Mouse (Mus musculus) cerebellum, adult 11-12 months (tissue): ENCODE results near the gene Ush2a.

Experiments
- DNase-seq: peaks from one replicate; pipeline ENCODE4 v3.0.0; 2022

The Ush2a gene

DNA sequence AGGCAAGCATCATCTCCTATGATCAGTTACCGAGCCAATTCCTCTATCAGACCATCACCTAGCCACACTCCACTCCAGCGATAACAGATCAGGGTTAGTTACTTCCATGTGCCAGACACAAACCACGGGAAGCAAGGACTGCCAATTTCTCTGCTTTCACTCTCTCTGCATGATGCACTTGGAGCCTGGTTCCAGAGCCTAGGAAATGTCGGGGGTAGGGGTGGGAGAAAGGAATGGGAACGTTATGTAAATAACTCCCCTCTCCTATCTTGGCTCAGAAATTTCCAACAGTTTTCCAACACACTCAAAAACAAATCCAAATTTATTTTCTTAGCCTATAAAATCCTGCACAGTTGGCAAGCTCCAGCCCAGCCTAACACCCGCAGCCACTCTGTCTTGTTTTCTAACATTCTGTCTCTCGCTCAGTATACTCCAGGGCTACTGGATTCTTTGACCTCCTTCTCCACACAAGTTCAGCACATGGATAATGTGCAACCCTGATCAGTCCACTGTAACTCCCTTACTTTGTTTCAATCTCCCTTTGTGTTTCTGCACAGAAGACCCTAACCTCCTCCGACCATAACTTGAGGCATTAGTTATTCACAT lies 515.8 kb downstream of the Ush2a start:
- no peak for DNase-seq

GRCm38 (mm10) chr1:188785056-188785455 lies 523.2 kb downstream of the Ush2a start:
- no peak for DNase-seq

DNA sequence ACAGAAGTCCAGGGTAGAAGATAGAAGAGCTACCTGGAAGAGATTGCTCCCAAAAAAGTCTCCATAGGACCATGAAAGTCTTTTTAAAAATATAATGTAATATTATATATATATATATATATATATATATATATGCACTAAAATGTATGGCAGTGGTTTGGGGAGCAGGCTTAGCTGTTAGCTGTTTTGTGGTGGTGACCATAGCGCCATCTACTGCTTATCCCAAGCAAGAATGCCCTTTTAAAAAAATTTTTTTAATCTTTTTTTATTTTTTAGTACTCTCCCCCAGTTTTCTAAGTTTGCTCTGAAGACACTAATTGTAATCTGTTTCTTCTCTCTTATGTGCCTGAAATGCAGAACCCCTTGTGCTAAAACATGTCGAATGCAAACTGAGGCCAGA lies 543.2 kb downstream of the Ush2a start:
- no peak for DNase-seq

DNA sequence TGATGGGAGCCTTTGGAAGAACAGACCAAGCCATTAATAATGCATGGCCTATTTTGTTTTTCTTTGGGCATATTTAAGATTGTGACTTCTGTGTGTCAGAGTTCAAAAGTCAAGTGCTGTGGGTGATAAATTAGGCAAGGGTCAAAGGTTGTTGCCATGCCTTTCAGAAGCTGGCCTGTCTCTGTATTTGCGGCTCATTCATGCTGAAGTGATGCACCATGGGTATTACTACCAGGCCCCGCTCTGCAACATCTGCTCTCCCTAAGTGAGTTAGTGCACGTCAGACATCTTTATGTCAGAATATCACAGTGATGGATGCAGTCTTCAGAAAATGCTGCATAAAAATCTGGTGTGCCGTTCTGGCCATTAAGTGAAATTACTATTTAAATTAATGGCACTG lies 544.0 kb downstream of the Ush2a start:
- DNase-seq, result no peak

GRCm38 (mm10) chr1:188810631-188811030 lies 548.8 kb downstream of the Ush2a start:
- DNase-seq, result no peak

GRCm38 (mm10) chr1:188815072-188815471 lies 553.2 kb downstream of the Ush2a start:
- DNase-seq, result no peak

DNA sequence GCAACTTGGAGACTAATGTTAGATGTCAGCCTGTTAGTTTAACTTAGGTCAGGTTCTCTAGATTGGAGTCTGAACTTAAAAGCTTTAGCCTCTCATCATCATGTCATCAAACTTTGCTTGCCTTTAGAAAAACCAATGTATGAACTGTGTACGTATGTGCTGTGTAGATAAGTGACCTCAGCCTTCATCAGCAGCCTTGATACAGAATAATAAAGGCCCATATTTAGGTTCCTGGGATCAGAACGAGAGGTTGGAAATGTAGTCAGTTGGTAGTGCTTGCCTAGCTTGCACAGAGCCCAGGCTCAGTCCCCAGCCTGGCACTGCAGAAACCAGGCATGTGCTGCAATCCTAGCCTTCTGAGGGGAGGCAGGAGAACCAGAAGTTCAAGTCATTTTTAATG lies 562.4 kb downstream of the Ush2a start:
- DNase-seq, result no peak

GRCm38 (mm10) chr1:188824878-188825532 lies 563.2 kb downstream of the Ush2a start:
- DNase-seq, result no peak

DNA sequence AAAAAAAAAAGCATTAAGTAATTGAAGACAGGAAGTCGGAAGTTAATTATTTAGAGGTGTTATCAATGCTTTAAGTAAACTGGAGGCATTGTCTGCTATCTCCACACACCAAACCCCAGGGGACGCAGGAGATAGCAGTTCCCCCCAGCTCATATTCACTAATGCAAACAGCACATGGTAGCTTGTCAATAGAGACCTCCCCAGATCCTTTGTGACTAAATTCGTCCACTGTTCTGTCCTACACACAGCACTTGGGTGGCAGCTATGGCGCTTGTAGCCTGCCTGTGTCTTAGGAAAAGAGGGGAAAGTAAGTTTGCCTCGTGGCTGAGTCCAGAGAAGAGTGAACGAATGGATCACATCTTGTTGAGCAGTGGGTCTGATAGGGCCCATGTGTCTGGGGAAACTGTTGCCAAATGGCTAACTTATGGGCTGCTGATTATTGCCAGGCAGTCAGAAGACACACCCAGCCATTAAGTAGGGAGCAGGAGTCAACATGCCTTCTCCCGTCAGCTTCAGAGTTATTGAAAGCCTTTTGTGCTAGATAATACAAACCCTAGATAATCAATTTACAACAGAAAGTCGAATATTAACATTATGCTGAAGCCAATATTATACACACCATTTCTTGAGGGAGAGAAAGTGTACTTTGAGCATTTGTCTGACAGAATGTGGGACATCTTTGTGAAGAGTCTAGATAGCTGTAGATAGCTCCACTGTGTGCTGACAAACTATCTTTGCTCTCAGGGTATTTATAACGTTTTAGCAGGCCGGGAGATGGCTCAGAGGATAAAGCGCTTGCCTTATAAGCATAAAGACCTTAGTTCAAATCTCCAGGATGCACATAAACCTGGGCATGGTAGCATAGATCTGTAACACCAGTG lies 568.9 kb downstream of the Ush2a start:
- no peak for DNase-seq

- DNase-seq, result no peak
Measured at GRCm38 (mm10) chr1:188833906-188834305, 572.1 kb downstream of the Ush2a start.

DNA sequence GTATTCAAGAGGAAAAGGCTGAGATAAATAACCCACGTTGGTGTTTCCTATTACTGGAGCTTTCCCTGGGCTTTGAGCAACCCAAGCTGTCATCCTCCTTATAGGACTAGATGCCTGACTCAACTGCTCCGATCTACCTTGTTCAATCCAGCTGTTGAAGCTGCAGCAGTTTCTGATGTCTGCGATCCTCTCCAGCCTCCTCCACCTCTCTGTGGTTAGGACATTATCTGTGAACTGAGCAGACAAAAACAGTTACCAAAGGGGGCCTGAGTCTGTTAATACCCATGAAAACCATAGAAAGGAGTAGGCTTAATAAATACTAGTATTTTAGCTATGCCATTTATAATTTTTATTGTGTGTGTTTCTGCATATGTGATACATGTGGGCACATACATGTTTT lies 572.9 kb downstream of the Ush2a start:
- no peak for DNase-seq

- DNase-seq, result no peak
Measured at GRCm38 (mm10) chr1:188837613-188838295, 575.9 kb downstream of the Ush2a start.

GRCm38 (mm10) chr1:188847242-188847641 lies 585.4 kb downstream of the Ush2a start:
- DNase-seq, result no peak

DNA sequence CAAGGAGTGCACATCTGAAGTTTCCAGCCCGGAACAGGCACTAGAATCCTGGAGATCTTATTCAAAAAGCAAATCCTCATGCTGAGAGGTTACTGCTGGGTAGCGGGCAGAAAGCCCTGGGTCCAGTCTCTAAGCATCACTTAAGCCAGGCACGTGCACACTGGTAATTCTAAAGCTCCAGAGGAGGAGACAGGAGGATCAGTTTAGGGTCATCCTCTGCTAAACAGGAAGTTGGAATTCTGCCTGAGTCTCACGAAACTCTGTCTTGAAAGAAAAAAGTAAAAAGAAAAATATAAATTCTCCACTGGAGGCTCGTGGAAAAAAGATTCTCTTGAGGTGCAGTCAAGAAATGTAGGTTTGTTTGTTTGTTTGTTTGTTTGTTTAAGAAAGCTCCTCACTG lies 591.0 kb downstream of the Ush2a start:
- DNase-seq, result no peak

DNA sequence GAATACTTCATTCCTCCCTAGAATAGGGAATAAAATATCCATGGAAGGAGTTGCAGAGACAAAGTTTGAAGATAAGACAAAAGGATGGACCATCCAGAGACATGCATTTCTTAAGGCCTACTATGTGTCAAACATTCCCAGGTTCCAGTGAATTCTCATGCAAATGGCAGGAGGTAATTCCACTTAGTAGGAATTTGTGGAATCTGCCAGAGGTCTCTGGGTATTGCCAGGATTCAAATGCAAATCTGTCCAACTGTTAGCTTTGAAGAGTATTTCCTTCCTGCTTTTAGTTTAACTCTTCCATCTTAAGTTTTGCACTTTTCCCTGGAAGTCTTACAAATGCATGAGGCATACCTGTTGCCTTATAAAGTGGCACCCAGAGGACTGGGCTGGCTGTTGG lies 592.4 kb downstream of the Ush2a start:
- DNase-seq, result no peak

GRCm38 (mm10) chr1:188855034-188855433 lies 593.2 kb downstream of the Ush2a start:
- DNase-seq, result no peak

- no peak for DNase-seq
Measured at GRCm38 (mm10) chr1:188859718-188860117, 597.9 kb downstream of the Ush2a start.

DNA sequence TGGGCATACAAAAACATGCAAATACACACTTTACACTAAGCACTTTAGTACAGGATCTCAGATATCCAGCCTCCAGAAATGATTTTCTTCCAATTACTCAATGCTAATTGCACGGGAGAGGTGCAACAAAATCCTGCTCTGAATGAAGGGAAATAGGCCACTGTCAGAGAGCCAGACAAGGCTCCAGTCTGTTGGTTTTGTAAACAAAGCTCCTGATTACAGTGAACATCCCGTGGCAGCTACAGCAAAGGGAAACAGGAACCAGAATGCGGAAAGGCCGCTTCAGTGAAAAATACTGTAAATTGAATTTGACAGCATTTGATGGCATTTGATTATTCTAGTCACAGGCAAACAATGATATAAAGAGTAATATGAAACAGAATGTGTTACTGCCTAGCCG lies 604.1 kb downstream of the Ush2a start:
- no peak for DNase-seq

- no peak for DNase-seq
Measured at GRCm38 (mm10) chr1:188866515-188866914, 604.7 kb downstream of the Ush2a start.

- no peak for DNase-seq
Measured at GRCm38 (mm10) chr1:188878531-188879055, 616.8 kb downstream of the Ush2a start.

GRCm38 (mm10) chr1:188896906-188897551 lies 635.2 kb downstream of the Ush2a start:
- no peak for DNase-seq

DNA sequence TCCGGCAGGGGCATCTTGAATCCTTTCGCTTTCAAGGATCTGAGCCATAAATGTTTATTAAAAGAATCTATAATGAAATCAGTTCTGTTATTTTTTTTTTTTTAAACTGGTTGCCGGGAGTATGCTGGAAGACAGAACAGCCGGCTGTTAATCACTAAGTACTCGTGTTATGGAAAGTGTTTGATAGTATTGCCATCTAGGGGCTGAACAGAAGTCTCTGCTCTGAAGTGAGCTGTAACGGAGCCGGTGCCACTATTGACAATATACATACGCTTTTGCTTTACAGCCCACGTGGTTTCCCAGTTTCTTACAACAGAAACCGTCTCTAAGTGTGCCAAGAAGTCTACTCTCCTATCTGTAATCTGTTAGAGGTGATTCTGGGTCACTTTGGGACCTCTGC lies 642.3 kb downstream of the Ush2a start:
- DNase-seq, result no peak

GRCm38 (mm10) chr1:188906175-188906574 lies 644.4 kb downstream of the Ush2a start:
- DNase-seq, result no peak
